Mouse (Mus musculus) lung, postnatal 0 days (tissue): ENCODE results near the gene Unc5c.

Source experiments
- CTCF ChIP-seq: IDR thresholded peaks from 2 replicates; pipeline ENCODE4 v1.5.1; 2016; ENCODE audit warnings: antibody characterized with exemption, mild to moderate bottlenecking
- EP300 ChIP-seq: IDR thresholded peaks from 2 replicates; pipeline ENCODE4 v1.6.1; 2016; ENCODE audit warnings: antibody characterized with exemption, mild to moderate bottlenecking, control low read depth

GRCm38 (mm10) chr3:141854339-141854738 is 389.3 kb downstream of the Unc5c start:
- TF ChIP-seq CTCF: no peak
- TF ChIP-seq EP300: no peak
